Mouse (Mus musculus) kidney, adult 8-10 months (tissue): ENCODE measurements around the gene Afg1l.

ENCODE experiments used
- DNase-seq, 2 experiments: peaks; one replicate each; pipeline ENCODE4 v3.0.0; 2022

Afg1l gene

DNA sequence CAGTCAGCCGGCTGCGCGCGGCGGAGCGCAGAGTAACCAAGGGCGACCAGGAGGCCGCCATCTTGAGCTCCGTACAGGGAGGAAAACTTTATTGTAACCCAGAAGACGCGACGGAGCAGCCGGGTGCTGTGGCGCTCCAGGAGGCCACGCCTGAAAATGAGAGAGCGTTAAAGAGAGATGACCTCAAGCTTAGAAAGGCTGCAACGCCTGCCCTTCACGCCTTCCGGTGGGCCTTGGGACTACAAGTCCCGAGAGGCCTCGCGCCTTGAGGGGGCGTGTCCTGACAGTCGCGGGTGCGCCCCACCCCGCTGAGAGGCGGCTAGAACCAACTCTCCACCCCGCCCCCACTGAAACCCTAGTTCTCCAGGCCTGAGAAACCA, at the start of gene Afg1l:
TSS of gene Afg1l (minus strand) at position 225 of the 380 bp plus-strand sequence.
- peak; percentile 97 to 98 for DNase-seq

DNA sequence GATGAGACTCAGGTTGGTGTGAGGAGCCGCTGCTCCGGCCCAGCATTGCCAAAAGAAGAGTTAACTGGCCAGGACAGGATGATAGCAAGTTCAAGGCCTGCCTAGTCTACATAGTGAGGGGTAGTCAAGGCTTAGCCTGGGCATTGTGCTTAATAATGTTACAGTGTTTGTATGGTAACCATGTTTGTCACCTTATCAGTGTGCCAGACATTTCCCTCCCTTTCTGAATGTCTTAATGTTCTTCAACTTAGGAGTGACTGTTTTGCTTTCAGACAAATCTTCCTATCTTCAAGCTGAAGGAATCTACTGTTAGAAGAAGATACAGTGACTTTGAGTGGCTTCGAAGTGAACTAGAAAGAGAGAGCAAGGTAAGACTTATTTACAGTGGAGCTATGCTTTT, 47.3 kb upstream of the Afg1l start:
- DNase-seq, result no peak

DNA sequence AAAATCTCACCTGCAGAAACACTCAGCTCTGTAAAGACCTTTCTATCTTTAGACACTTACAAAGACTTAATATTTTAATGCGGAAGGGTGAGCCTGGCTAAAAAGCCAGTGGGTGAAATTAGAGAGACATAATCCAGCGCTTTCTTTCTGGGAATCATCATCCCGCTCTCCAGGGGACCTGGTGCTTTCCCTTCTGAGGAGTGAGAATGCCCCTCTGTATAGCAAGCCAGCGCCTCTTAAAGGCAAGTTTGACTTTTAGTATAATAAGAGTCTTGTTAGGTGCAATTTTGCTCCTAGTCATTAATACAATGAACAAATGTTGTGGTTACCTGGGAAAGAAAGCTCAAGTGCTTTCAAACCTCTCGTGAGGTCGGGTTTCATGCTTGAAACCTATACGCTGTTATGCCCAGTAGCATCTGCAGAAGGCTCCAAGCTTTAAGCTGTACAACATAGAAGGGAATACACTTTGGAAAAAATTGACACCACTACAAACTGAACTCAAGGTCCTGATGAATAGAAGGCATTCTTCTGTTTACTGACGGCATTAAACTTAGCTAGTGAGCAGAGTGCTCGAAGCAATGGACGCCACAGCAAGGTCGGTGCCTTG, 45.3 kb upstream of the Afg1l start:
- DNase-seq, result no peak

DNA sequence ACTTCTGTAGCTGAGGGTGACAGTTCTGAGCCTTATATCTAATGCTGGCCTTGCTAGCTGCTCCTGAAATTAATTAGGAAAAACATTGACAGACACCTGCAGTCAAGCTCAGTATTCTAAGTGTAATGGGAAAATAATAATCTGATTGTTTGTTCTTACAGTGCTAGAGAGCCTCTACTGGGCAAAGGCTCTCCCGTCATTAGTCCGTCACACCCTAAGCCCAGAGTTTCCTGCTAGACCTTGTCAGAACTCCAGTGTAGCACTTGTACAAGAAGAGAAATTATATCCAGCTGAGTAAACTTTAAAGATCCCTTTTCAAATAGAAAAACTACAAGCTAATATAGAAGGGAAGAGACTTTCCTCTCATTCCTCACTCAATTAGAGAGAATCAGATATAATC, 44.5 kb upstream of the Afg1l start:
- DNase-seq, result no peak

DNA sequence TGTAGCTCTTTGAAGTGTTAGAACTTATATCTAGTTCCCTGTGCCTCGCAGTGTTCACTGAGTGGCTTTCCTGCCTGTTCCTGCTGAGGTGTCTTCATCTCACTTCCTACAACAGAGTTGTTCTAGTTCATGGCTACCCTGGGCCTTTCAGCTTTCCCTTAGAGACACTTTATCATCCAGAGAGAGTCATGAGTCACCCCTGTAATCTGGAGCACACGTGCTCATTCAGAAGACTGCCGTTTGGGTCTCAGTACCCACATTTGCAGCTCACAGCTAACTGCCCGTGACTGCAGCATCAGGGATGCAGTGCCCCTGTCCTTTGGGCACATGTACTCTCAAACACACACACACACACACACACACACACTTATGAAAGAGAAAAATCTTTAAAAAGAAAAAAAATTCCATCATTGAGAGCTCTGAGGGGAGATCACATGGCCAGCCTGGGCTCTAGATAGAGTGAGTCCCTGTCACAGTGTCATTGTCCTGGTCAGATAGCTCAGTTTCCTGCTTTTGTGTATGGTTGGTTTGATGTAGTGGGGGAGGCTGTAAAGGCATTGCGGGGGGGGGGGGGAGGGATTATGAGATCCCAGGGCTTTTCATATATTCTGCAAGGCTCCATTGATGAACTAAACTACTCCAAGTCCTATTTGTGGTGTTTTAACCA, 43.1 kb upstream of the Afg1l start:
- no peak for DNase-seq

DNA sequence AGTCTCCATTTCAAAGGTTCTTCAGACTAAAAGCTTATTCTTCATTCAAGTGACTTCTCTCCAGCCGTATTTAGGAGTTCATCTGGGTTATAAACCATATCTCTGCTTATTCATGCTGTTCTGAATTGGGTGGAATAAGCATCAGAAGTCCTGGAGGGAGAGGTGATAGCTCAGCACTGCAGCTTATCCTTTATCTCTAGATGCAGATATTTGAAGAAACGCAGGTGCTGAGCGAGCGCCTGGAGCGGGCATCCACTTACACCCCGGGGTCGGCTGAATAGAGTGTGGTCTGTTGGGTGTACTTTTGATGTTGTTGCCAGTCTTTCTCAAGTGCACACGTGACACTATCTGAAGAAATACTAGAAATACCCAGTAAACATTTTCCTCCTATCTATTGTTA, 40.0 kb upstream of the Afg1l start:
- no peak for DNase-seq

DNA sequence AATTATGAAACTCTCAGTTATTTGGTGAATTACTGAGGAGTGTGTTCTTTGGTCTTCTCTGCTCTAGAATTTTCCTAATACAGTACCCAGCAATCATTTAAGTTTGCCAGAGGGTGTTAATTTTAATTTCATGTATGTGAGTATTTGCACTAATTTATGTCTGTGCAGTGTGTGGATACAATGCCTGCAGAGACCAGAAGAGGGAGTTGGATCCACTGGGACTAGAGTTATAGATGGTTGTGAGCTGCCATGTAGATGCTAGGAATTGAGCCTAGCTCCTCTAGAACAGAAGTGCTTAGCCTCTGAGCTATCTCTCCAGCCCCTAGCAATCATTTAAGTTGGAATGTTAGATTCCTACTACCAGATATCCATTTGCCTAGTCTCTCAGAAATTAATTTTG, 35.8 kb upstream of the Afg1l start:
- no peak for DNase-seq

DNA sequence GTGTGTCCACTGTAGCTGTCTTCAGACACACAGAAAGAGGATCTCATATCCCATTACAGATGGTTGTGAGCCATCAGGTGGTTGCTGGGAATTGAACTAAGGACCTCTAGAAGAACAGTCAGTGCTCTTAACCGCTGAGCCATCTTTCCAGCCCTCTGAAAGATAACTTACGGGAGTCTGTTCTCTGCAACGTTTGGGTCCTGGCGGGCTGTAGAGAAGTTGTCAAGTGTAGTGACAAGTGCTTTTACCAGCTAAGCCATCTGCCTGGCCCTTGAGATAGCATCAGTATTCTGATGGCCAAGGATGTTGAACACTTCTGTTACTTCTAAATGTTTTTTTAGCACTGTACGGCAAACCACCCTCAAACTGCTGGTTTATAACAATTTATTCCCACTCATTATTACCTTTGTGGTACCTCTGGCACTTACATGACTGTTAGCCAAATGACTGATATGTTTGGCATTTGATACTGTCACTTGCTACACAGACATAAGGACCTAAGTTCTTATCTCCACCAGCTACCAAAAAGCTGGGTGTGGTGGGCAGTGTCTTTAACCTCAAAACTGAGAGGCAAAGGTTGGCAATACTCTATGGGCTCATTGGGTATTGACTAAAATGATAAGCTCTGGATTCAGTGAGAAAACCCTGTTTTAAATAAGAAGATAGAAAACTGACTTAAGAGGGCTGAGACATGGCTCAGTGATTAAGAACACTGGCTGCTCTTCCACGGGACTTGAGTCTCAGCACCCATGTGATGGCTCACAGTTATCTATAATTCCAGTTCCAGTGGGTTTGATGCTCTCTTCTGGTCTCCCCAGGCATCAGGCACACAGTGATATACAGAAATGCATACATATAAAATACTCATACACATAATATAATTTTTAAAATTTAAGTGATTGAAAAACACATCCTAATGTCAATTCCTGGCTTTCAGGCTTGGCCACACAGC, 33.1 kb upstream of the Afg1l start:
- no peak for DNase-seq

DNA sequence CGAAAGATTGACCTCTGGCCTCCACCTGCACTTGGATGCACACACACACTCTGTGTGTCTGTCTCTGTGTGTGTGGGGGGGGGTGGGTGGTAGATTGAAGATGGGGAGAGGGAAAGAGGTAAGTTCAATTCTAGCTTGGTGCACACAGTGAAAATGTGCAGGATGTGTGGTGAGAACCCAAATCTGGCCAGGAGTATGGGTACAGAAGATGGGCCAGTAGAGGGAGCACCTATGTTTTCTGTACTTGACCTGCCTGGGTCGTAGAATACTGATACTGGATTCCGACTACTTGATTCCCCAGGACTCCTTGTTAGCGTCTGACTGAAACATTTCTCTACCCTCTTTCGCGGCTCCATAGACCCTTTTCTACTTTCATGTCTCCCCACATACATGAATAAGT, 31.8 kb upstream of the Afg1l start:
- DNase-seq, result no peak

DNA sequence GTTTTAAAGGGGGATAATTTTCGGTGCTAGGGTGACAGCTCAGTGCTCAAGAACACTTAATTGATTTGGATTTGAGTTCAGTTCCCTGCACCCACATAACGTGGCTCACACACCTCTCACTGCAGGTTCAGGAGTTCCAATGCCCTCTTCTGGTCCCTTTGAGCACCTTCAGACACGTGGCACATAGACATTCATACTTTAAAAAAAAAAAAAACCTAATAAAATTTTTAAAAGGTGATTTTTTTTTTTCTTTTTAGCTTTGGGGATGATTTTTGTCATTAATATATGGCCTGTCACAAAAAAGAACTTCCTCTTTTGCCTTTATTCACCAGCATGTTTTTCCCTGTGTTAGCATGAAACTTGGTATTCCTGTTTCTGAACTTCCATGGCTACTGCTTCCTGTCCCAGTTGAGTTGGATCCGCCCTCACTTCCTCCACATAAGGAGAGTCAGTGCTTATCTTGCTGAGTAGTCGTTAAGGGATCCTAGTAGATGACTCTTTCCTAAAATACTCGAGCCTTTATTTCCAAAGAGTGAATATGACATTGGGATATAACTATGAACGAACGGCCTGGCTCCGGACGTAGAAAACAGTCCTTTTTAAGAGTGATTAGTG, 25.8 kb upstream of the Afg1l start:
- DNase-seq, result no peak

DNA sequence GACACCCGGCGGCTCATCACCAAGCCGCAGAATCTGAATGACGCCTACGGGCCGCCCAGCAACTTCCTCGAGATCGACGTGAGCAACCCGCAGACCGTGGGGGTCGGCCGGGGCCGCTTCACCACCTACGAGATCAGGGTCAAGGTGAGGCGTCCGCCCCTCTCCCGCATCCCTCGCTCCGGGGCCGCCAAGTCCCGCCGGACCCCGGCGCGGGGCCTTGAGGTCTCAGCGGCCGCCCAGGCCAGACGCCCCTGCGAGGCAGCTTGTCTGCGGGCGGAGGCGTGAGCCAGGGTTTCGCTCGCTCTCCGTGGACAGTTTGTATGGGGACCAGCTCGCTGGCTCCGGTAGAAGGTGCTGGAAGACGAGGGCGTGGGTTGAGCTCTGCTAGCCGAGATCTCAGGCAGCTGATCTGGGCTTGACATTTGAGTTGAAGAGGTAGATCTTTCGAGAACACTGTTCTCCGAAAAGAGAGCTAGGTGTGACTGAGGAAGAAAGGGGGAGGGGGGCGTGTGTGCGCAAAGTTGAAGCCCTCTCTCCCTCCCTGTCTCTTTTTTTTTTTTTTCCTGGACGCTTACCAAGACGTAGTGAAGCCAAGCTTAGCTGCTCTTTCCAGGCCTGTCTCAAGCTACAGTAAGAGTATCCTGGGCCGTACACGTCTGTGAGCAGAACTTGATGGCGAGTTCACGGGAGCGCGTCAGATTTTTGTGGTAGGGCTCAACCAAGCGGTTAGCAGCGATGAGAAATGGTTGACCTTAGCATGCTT, 24.2 kb upstream of the Afg1l start:
- peak; percentile 54 to 63 for DNase-seq

DNA sequence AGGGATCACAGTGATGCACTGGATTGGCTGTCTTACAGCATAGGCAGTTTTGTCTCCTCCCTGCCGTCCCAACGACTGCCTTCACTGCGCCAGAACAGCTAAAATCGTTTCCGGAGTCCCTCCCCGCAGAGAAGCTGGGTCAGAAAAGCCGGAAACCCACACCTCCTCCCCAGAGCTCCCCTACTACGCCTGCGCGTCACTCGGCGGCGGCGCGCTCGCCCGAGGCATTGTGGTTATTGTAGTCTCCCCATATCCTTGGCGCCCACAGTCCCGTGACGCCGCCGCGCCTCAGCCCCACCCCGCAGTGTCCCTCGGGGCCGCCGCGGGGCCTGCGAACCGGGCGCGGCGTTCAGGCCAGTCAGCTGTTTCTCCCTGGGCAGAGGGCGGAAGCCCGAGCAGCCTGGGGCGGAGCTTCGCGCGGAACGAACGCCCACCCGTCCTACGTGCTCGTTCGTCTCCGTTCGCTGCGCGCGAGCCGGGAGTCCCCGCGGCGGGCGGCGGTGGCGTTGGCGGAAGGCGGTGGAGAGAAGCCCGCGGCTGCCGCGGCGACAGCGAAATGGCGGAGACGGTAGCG, 23.5 kb upstream of the Afg1l start, which contains the start of gene Snx3:
TSS of gene Snx3 (plus strand) at position 256 of the 574 bp plus-strand sequence.
- DNase-seq, result peak; percentile 98 to 99

DNA sequence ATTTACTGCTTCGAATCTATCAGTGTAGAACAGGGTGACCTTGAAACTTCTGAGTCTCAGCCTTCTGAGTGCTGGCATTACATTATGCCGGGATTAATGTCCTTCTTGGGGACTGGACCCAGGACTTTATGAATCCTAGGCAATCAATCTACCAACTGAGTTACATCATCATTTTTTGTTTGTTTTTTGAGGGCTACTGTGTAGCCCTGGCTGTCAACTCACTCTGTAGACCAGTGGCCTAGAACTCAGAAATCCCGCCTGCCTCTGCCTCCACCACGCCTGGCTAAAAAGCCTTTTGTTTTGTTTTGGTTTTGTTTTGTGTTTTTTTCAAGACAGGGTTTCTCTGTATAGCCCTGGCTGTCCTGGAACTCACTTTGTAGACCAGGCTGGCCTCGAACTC, 22.8 kb upstream of the Afg1l start:
- no peak for DNase-seq

DNA sequence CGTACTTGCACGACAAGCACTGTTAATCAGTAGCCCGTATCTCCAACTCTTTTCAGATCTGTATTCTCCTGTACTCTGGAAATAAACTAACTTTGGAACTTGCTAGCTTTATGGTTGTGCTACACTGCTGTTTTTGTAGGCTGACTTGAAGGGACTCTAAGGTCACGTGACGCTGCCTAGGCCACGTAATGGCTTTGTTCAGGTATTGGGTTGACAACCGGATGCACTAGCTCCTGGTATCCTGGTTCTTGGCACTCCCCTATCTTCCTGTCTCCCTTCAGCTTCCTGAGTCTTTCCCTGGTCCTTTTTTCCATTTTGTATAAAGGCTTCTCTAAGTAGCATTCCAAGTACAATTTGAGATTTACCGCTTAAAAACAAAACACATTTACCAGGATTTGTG, 22.2 kb upstream of the Afg1l start:
- DNase-seq, result peak in 1 of 2 experiments; percentile 19

DNA sequence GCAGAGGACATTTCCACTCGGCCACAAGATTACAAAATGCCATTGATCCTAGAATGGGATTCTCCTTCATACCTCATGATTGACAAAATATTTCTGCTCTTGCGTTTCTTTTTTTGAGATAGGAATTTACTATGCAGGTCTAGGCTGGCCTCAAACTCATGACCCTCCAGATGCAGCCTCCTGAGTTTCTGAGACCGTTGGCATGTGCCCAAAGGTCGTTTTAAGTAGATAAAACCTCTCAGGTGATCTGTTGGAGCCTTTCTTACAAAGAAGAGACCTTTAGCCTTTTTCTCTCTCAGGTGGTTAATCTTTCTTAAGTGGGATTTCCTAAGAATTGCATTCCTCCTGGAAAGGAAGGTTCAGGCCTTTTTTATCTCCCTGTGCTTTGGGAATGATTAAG, 14.6 kb upstream of the Afg1l start:
- DNase-seq, result no peak

DNA sequence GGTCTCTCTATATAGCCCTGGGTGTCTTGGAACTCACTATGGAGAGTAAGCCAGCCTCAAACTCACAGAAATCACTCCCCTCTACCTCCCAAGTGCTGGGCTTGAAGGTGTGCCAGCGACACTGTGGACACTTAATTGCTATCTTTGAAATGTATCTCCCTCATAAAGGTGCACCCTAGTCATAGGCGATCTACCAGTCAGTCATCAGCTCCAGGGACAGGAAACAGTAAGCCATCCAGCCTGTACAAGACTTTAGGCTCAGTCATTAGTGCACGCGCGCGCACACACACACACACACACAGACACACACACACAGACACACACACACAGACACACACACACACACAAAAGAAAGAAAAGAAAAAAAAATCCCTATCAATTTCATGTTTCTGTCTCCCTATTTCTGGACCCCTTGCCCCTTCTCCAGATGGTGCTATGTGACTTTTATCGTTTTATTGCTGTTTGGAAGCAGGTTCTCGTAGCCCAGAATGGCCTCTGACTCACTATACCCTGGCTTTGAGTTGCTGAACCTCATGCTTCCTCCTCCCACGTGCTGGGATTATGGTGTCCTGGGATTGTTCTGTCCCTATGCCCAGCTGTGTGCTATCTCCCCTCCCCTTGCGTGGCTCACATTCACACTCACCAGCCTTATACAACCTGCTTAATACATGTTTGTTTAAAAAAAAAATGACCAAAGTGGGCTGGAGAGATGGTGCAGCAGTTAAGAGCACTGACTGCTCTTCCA, 13.8 kb upstream of the Afg1l start:
- no peak for DNase-seq

DNA sequence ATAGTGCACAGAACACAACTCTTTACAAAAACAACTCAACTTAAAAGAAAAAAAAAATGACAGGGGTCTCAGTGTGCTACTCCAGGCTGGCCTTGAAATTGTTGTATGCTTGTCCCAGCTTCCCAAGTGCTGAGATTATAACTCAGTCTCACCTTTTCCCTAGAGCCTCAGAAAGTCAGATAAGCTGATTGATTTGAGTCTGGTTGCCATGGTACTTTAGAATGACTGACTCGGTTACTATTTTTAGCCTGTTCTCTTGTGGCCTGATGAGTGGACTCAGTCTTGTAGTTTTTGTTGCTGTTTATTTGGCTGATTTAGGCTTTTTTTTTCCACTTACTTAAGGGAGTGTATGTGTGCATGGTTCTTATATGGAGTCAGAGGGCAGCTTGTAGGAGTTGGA, 12.8 kb upstream of the Afg1l start:
- DNase-seq, result no peak

DNA sequence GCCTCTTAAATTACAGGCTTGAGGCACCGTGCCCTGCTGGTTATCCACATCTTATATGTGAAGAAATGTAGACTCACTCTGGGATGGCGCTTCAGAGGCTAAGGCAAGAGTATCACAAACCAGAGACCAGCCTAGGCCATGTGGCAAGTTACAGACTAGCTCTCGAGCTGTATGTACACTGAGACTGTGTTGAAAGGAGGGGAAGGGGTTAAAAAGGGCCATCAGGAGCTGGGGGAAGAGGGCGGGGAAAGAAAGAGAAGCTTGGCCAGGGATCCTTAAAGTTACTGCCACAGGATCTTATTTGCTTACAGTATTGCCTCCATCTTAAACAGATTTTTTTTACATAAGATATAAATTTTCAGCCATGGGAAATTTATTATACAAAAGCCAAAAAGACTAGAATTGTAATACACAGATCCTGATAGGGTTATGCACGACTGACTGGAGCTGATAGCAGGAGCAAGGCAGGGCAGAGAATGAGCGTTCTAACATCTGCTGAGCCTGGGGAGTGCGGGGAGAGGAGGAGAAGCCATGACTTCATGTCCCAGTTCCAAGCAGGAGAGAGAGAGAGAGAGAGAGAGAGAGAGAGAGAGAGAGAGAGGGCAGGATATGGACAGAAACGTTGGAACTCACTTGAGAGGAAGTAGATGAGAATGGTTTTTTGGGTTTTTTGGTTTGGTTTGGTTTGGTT, 10.4 kb upstream of the Afg1l start:
- no peak for DNase-seq

DNA sequence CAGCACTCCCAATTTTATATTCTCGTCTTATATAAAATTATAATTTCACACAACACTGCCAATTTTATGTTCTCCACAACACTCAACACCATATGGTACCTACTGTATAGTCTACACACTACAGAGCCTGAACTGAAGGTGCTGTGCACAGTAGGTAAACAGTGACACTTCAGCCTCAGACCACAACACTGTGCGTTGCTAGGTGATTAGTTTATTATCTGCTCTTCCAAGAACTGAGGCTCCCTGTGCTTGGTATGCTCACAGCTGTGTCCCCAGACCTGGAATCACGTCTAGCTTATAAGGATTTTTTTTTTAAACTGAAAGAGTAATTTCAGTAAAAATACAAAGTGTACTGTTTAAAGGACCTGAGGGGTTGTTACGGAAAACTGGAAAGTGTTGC, 2.4 kb upstream of the Afg1l start:
- no peak for DNase-seq

DNA sequence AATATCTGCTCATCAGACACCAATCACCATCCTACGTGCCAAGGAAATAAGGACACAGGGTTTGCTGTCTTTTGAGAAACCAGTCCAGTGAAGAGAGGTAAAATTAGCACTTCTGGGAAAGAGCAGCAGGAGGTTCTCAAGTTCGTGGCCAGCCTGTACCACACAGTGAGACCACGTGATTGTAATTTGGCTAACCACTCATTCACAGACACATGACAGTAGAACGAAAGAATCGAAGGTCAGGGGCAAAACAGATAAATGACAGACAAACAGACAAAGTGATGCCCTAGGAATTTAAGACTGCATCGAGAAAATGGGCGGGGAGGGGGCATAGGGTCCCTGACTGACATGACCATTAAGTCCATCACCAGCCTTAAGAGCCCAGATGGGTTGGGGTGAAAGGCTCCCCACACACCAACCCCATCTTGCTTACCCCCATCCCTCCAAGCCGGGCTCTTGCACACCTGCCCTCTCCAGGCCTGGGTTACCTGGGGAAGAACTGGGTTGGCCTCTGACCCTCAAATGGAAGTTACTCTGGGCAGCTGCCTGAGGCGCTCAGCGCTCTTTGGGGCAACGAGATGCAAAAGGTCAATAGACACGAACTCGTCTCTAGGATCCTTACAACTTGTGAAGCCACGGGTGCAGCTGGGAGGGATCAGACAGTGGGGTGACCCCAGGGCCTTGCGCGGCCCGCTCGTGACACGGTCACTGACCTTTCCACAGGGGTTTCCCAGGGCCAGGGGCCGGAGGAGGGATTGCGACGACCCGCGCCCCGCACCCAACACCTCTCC, 620 bp downstream of the Afg1l start:
- DNase-seq, result no peak
